Mouse (Mus musculus) retina, postnatal 7 days (tissue): ENCODE measurements around the gene Zfp213.
"Not testable (repeated sequence)": the region's sequence is repeated elsewhere in the genome, so short reads cannot be mapped to it uniquely, and the experiment has no call there.

Experiments
- DNase-seq: peaks from one replicate; pipeline ENCODE4 v3.0.0-alpha.2; 2012; ENCODE audit warnings: low read depth, low spot score

Gene Zfp213

DNA sequence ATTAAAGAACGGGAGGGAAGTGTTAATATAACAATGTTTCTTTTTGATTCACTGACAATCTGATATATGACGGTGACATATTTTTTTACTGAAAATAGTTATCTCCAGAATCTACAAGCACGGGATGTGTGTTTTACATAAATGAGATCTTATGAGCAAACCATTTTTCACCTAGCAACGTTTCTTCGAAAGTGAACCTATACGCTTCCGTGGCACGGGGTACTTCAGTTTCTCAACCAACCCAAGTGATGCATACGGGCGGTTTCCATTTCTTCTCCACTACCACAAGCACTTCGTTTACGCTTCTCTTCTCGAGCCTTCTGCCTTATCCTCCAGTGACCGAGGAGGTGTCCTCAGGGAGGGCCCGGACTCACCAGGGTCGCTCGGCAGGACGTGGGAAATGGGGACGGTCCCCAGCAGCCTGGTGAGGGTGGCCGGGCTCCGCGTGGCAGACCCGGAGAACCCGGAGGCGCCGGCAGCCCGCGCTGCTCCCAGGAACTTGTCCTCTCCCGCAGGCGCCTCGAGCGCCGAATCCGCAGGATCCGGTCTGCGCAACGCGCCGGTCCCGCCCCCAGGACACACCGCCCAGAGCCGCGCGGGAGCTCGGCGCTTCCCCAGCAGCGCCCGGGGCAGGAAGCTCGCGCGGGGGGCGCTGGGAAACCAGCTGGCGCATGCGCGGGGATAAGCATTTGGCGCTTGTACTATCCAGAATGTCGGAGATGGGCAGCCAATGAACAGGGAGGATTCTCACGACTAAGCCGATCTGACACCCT is at the start of gene Zfp213:
Zfp213 (minus strand) TSS at position 644 of the 773 bp plus-strand sequence.
- DNase-seq, result peak; percentile 98

DNA sequence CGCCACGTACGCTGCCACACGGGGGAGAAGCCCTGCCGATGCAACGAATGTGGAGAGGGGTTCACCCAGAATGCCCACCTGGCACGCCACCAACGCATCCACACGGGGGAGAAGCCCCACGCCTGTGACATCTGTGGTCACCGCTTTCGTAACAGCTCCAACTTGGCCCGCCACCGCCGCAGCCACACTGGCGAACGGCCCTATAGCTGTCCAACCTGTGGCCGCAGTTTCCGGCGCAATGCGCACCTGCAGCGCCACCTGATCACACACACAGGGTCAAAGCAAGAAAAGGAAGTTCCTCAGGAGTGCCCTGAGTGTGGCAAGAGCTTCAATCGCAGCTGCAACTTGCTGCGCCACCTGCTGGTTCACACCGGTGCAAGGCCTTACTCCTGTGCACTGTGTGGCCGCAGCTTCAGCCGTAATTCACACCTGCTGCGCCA is 46.3 kb upstream of the Zfp213 start:
- DNase-seq, result no peak

DNA sequence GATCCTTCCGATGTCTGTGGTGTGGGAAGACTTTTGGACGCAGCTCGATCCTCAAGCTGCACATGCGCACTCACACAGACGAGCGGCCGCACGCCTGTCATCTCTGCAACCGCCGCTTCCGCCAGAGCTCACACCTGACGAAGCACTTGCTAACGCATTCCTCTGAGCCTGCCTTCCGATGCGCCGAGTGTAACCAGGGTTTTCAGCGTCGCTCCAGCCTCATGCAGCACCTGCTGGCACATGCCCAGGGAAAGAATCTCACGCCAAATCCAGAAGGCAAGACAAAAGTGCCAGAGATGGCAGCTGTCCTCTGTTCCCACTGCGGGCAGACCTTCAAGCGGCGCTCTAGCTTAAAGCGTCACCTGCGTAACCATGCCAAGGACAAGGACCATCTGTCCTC is 45.6 kb upstream of the Zfp213 start:
- no peak for DNase-seq

DNA sequence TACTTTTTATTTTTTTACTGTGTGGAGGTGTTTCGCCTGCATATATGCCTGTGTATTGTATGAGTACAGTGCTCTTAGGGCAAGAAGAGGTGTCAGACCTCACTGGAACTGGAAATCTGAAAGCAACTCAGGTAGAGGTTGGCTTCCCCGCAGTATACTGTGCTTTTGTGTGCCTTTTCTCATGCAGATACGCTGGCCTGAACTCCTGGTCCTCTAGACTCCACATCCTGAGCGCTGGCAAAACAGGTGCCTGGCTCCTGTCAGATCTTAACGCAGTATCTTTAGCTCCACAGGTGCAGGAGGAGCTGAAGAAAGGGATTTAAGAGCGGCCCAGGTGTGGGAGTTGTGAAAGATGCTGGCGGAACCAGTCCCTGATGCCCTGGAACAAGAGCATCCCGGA is 41.2 kb upstream of the Zfp213 start:
- DNase-seq, result no peak

DNA sequence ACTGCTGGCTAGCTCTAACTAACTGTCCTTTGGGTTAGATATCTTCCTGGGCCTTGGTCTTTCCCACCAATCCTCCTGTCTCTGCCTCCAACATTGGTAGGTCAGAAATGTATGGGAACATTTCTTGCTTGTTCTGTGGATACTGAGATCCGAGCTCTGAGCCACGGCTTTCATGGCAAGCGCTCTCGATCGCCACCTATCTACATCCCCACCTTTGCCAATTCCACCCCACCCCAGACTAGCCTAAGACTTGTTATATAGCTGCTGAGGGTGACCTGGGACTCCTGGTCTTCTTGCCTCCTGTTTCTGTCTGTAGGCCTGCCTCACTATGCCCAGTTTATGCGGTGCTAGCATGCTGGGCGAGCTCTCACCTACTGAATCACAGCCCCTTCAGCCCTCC is 40.4 kb upstream of the Zfp213 start:
- no peak for DNase-seq

DNA sequence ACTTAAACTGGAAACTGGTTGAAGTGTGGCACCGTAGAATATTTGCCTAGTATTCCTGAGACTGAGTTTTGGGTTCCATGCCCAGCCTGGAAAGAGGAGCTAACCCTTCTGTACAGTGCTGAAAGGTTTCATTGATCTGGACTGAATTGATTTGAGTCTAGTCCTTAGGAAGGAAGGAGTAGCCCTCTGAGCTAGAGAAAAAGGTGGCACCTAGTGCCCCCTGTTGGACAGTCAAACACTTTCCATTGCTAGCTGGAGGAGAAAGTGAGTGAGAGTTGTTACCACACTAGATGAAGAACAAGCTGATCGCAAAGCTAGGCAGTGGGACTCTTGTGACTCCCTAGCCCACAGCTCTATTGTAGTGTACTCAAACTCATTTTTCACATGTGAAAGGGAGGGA is 39.5 kb upstream of the Zfp213 start:
- DNase-seq, result no peak

DNA sequence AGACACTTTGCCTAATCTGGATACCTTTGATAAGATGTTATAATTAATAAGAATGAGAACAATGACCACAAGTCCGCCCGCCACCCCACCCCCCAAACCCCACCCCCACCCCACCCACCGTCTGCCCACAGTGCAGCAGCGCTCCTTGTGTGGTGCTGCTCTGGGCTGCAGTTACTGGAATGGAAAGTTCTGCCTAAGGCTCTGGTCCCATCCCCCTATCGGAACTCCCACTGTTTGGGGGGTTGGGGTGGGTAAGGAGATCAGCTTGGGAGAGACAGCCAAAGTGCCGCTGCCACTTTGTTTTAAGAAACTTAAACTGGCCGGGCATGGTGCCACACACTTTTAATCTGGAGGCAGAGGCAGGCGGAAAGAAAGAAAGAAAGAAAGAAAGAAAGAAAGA is 39.0 kb upstream of the Zfp213 start:
- no peak for DNase-seq

DNA sequence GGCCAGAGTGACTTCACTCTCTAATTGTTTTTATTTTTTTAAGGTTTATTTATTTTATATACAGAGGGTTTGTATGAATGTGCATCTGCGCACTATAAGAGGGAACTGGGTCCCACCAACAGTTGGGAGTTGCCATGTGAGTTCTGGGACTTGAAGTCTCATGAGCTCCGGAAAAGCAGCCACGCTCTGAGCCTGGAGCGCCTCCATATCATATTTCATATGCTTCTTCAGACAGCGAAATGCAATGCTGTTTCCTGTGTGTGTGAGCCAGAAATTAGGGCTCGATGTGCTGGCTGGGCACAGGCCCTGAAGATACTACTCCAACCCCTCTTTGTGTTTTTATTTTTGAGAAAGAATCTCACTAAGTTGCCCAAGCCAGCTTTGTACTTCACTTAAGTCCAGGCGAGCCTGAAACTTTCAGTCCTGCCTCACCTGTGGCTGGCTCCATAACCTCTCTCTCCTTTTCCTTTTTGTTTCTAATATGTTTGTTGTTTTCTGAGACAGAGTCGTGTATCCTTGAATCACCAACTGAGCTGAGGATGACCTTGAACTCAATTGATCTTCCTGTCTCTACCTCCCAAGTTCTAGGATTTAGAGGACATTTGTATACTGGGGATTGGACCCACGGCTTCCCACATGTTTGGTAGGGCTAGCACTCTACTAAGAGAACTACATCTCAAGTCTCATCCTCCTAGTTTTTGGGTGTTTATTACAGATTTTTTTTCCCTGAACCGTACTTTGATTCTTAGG is 38.0 kb upstream of the Zfp213 start:
- no peak for DNase-seq

DNA sequence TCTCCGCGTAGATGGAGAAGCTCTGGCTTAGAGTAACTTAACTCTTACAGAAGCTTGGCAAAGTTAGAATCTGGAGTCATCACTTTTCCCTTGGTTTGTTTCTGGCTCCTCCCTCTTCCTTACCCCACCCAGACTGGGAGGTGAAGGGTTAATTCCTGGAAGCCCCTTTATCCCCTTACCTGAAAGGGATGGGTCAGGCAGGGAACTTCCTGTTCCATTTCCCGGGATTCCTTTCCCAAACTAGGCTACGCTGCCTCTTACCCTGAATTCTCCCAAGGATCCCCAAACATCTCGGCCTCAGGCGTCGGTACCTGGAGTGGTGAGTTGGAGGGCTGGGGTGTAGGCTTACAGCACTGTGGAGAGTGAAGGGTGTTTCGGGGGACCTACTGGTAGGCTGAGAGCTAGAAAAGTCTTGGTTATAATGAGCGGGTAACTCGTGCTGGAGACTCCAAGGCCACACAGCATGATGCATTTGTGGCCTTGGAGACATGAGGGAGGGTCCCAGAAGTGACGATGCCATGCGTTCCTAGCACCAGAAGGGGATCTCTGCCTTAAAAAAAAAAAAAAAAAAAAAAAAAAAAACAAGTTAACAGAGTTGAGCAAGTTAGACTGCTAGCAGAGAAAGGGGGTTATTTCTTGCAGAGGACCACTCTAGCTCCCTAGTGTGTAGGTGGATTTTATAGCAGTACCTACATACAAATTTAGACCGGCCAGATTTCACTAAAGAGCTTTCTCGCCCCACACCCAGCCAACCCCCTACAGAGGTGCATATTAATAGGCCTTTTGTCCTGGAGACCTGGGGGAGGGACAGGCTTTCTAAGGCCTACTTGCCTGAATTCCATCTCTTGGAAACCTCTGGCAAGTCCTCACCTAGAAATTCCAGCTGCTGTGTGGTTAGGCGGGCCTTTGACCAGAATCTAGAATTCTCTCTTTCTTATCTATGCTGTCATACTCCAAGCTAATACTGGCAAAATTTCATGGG is 36.9 kb upstream of the Zfp213 start, which contains the start of gene Zscan10:
Zscan10 (plus strand) TSS at position 216 of the 982 bp plus-strand sequence.
- no peak for DNase-seq

DNA sequence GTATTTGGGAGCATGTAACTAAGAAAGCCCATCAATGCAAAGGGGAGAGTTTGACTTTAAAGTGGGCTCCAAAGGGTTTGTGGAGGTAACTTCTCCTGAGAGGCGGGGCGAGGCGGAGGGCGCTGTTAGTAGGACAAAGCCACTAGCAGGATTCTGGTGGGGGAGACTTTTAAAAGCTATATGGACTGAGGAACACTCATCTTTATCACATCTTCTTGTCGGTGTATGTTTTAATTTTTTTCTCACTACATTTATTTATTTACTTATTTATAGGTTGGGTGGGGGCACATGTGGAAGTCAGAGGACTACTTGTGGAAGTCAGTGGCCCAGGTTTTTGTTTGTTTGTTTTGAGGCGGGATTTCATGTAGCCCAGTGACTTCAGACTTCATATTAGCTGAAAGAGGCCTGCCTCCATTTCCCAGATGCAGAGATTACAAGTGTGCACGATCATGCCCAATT is 35.6 kb upstream of the Zfp213 start:
- no peak for DNase-seq

DNA sequence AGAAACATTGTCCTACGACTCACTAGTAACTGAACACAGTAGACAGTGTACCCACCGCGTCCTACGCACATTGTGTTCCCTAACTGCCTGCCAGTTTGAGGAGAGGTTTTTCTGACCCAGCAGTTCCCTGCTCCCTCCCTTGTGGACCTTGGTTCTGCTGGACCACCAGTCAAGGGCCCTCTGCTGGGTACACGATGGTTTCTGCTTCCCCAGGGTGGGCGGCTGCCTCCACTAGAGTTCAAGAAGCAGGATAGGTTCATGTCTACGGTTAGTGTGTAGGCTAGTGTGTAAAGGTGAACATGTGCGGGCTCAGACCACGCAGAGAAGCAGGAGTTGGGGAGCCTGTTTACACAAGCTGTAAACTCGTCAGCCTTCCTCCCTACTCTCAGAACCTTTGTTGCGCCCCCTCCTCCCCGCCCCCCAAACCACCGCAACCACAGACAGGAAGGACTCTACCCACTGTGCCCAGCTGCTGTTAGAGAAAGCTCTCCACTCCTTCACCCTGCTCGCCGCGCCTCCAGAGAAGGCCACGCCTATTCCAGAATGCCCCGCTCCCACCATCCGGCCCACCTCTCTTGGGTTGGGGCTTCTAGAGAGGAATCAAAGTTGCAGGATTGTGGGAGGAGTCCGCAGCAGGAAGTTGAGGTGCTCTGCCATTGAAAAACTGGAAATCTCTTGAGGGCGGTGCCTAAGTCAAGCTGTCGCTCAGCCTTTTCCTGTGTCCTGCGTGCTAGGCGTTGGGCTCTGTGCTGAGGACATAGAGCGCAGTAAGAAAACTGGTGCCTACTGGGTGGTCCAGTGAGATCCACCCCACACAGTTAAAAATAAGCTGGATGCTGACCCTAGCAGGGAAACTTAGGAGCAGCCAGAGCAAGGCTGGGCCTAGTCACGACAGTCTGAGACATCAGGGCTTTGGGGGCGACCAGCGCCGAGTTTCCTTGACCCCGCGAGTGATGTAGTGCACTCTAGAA is 34.8 kb upstream of the Zfp213 start, which contains the start of gene Zfp13:
Zfp13 (minus strand) TSS at position 906 of the 971 bp plus-strand sequence.
- DNase-seq, result peak; percentile 60

DNA sequence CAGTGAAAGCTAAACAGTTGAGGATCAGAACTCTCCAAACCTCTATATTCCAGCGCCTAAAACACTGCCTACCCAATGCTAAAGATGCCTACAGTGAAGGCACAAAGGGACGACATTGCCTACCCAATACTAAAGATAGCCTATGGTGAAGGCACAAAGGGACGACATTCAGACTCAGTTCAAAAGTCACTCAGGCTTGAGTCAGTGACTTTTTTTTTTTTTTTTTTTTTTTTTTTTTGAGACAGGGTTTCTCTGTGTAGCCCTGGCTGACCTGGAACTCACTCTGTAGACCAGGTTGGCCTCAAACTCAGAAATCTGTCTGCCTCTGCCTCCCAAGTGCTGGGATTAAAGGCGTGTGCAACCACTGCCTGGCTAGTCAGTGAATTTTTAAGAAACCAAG is 31.1 kb upstream of the Zfp213 start:
- DNase-seq, result not testable (repeated sequence)

DNA sequence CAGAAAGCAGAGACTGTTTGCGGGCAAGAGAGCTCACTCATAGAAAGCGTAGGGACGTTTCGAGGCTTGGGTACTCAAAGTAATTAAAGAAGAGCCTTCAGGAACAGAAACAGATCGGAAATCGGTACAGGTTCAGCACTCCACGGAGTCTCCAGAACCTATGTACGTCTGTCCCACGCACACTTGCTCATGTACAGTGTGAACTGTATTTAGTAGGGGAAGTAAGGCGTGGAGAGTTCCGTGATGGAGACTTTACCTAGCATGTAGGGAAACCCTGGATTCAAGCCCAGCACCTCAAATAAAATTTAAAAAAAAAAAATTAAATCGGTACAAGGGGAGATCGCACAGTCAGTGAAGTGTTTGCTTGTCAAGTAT is 28.9 kb upstream of the Zfp213 start:
- no peak for DNase-seq

DNA sequence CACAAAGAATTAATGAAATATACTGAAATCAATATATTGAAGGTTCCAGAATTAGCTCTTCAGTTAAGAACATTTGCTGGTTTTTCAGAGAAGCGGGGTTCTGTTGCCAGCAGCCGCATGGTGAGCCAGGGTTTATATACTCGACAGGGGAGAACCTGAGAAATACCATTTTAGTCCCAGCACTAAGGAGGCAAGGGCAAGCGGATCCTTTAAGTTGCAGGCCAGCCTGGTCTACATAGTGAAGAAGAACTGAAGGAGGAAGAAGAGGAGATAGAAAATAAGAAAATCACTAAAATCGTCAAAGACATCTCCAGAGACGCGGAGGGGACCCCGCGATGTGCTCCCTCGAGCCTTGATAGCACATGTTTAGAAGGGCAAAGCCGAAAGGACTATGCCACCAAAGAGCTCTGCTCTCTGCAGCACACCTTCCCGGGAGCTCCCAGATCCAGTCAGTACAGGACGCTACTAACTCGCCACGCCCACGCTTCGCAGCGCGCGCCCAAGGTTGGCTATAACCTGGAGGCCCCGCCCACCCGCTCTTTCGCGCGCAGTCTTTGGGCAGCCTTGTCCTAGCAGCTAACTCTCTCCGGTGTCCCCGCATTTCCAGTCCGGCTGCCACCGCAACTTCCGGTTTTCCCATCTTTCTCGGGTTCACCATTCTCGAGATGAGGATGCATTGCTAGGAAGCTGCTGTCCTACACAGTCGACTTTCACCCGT is 28.3 kb upstream of the Zfp213 start:
- peak; percentile 96 for DNase-seq

DNA sequence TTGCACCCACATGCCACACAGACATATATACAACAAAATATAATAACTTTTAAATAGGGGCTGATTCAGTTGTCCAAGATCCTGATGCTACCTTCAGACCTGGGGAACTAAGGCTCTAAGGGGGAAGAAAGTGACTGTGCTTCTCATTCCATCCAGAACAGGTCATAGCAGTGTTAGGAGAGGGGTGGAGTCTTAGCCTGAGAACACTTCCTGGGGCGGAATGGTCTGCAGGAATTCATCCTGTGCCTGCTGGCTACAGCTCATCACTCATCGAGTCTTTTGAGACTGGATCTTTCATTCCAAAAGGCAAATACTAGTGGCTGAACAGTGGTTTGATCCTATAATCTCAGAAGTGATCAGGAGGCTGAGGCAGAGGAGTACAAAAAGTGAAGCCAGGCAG is 23.2 kb upstream of the Zfp213 start:
- DNase-seq, result no peak

DNA sequence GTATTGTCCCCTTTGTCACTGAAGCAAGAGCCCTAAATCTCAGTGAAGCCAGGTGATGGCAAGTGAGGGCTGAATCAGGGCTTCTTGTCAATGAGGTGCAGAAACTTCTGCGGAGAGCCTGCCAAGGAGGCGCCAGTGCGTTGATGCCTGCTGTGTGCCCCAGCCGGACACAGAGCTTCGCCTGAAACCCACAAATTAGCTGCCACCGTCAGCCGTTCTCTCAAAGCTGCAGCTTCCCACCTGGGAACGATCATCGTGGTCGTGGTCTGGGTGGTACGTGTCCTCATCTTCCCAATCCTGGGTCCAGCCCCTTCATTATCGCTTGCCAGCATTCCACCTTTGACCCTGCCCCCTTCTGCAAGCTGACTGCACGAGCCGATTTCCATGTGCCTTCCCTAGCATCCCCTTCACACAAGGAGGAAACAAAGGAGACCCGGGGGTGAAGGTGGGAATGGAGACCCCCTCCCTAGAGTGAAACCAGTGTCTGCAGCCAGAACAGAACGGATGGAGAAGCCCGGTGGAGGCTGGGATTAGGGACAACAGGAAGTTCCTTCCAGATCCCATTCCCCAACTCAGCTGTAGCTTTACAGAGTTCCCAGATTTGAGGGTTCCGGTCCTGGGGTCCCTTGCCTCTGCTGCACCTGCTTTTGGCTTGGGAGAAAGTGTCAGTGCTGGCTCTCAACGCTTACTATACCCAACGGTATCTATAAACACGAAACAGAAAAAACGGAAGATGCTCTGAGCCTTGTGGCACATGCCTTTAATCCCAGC is 21.9 kb upstream of the Zfp213 start:
- peak; percentile 77 for DNase-seq

DNA sequence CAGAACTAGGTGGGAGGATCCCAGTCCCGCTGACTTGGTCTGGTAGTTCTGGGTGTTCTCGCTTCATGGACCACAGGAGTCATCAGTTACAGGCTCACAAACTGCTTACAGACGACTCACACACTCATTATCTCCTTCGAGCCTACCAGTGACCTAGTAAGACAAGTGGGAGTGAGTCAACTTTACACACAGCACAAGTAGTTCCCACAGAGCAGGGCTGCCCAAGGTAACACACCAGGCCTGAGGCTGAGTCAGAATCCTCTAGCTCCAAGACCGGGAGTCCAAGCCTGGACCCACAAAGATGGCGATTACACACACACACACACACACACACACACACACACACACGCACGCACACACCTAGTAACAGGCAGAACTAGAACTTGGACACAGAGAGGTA is 20.7 kb upstream of the Zfp213 start:
- DNase-seq, result no peak

DNA sequence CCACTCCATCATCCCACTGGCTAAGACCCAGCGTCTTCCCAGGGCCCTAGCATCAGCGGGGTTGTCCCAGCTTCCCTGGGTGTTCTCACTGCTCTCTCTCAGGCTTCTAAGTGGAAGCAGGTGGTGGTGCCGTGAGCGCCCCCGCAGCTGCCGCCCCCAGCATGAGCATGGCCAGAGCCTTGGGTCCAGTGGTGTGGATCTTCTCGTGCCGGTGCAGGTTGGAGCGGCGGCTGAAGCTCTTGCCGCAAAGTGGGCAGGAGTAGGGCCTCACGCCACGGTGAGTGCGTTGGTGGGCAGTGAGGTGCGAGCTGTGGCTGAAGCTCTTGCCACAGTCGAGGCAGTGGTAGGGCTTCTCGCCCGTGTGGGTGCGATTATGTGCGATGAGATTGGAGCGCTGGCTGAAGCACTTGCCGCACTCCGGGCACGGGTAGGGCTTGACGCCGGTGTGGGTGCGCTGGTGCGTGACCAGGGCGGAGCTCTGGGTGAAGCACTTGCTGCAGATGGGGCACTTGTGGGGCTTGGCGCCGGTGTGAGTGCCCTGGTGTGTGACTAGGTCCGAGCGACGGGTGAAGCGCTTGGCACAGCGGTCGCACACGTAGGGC is 12.0 kb upstream of the Zfp213 start:
- no peak for DNase-seq

DNA sequence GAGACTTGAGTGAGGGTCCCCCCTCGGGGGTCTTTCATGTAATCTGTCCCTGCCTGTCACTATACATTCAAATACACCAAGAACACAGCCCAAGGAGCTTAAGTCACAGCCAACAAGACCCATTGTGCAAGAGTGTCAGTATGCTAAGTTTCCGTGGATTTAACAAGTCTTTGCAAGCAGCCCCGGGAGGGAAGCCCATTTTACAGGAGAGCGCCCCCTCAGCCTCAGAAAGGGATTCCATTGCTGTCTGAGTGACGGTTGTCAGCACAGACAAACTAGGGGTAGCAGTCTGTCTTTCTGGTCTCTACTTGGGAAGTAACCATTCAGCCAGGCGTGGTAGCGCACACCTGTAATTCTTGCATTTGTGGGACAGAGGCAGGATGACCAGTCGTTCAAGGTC is 10.1 kb upstream of the Zfp213 start:
- no peak for DNase-seq
